Mouse (Mus musculus) hindbrain, embryonic 11.5 days (tissue): Measurements from ENCODE around the gene Tcam1. TPM values are rescaled to one million over a fixed set of nuclear protein-coding genes. Genes with fewer than 3 reads are reported as not detected.
"Not testable (repeated sequence)": the region's sequence is repeated elsewhere in the genome, so short reads cannot be mapped to it uniquely, and the experiment has no call there.

ENCODE experiments used
- ATAC-seq: fragments of 200-750 bp; cut with Nextera tagmentation; 2 replicates; pipeline ENCODE4 v1.8.0; 2017; ENCODE audit warnings: mild to moderate bottlenecking, moderate TSS enrichment, moderate library complexity; ENCODE audit not compliant: low FRiP score
- DNase-seq: peaks from one replicate; pipeline ENCODE4 v3.0.0-alpha.2; 2015; ENCODE audit warnings: low spot score
- H3K27ac ChIP-seq: fragments of 300-500 bp; sonication (generic); 2 replicates; pipeline ENCODE4 v1.5.1; 2014; ENCODE audit warnings: mild to moderate bottlenecking, low read depth, low read length
- H3K27me3 ChIP-seq: fragments of 300-500 bp; sonication (generic); 2 replicates; pipeline ENCODE4 v1.6.1; 2014; ENCODE audit warnings: mild to moderate bottlenecking, low read length, moderate library complexity, mixed read lengths; ENCODE audit not compliant: control insufficient read depth, insufficient read depth
- H3K36me3 ChIP-seq: fragments of 300-500 bp; sonication (generic); 2 replicates; pipeline ENCODE4 v1.6.1; 2014; ENCODE audit warnings: mild to moderate bottlenecking, low read length, moderate library complexity, mixed read lengths; ENCODE audit not compliant: control insufficient read depth, insufficient read depth
- H3K4me1 ChIP-seq: fragments of 300-500 bp; sonication (generic); replicated peaks from 2 replicates; pipeline ENCODE4 v1.6.1; 2014; ENCODE audit warnings: low read length, mixed read lengths; ENCODE audit not compliant: control insufficient read depth, insufficient read depth
- H3K4me2 ChIP-seq: fragments of 300-500 bp; sonication (generic); replicated peaks from 2 replicates; pipeline ENCODE4 v1.6.1; 2014; ENCODE audit warnings: mild to moderate bottlenecking, low read depth, low read length
- H3K4me3 ChIP-seq: fragments of 300-500 bp; sonication (generic); 2 replicates; pipeline ENCODE4 v1.5.1; 2014; ENCODE audit warnings: low read depth, low read length
- H3K9ac ChIP-seq: fragments of 300-500 bp; sonication (generic); 2 replicates; pipeline ENCODE4 v1.6.1; 2014; ENCODE audit warnings: low read depth, low read length
- H3K9me3 ChIP-seq: fragments of 300-500 bp; sonication (generic); 2 replicates; pipeline ENCODE4 v1.6.1; 2016; ENCODE audit warnings: low read length; ENCODE audit not compliant: control insufficient read depth
- WGBS: fragments of 180-500 bp; shearing (Covaris S2); extraction: QIAGEN DNeasy Blood & Tissue Kit; methylation state at CpG from one replicate; pipeline ENCODE4 v1.1.7; 2014; 5-methylcytosine and 5-hydroxymethylcytosine counted together
- polyA plus RNA-seq: library from polyadenylated mRNA; unstranded; fragments of >200 nt; fragmentation: Nextera tagmentation; extraction: Ambion mirVana; gene quantifications from 2 replicates; pipeline ENCODE4 v1.2.1, GENCODE M21; 2014

Tcam1 gene
- polyA plus RNA-seq: 0.08 and 0.35 TPM in 2 replicates

- Histone ChIP-seq H3K4me2 (0 out of 2 replicates have a peak within 1 kb of the TSS, but pooled peaks have one; percentile 2), H3K27me3 (no peaks in the 10 kb centered on the region), H3K4me1 (peaks cover 2% of the 10 kb centered on the region; the same call in 1 of the 2 replicates), H3K9ac (no peak within 1 kb of the TSS), H3K4me3 (no peak within 1 kb of the TSS), H3K27ac (no peak within 1 kb of the TSS), H3K9me3 (no peaks in the 10 kb centered on the region), H3K36me3 (no peaks in the 10 kb centered on the region)
- DNase-seq: peak; percentile 97
- ATAC-seq: peak; percentile 20; the same call in 1 of the 2 replicates
- WGBS: 10% methylated on average over 25 of the region's 25 CpGs
These were observed at the start of gene Tcam1 for GRCm38 (mm10) chr11:106276454-106276853. Tcam1 (plus strand) TSS chr11:106276672.

GRCm38 (mm10) chr11:106233978-106234377 lies 42.5 kb upstream of the Tcam1 start:
- not testable (repeated sequence) for ATAC-seq, H3K27ac ChIP-seq, H3K4me3 ChIP-seq, H3K9me3 ChIP-seq, H3K27me3 ChIP-seq, H3K9ac ChIP-seq, H3K4me2 ChIP-seq, DNase-seq, H3K4me1 ChIP-seq
- H3K36me3 ChIP-seq: peaks cover 20% of the 10 kb centered on the region
- 87% methylated on average over 8 of the region's 8 CpGs for WGBS

- no peak overlapping the region for H3K9ac ChIP-seq
- H3K27me3 ChIP-seq: no peaks in the 10 kb centered on the region
- H3K36me3 ChIP-seq: peaks cover 28% of the 10 kb centered on the region
- WGBS: 89% methylated on average over 1 of the region's 1 CpGs
- H3K9me3 ChIP-seq: no peaks in the 10 kb centered on the region
- H3K27ac ChIP-seq: no peak overlapping the region
- no peaks in the 10 kb centered on the region for H3K4me1 ChIP-seq
- ATAC-seq: no peak
- DNase-seq: no peak
- H3K4me2 ChIP-seq: no peak overlapping the region
- H3K4me3 ChIP-seq: no peak overlapping the region
These were observed 29.6 kb upstream of the Tcam1 start for GRCm38 (mm10) chr11:106246834-106247233.

GRCm38 (mm10) chr11:106249326-106249725 lies 27.1 kb upstream of the Tcam1 start:
- DNase-seq: no peak
- H3K4me2 ChIP-seq: no peak overlapping the region
- no peaks in the 10 kb centered on the region for H3K9me3 ChIP-seq
- H3K27me3 ChIP-seq: no peaks in the 10 kb centered on the region
- H3K4me3 ChIP-seq: no peak overlapping the region
- 89% methylated on average over 7 of the region's 7 CpGs for WGBS
- no peak overlapping the region for H3K27ac ChIP-seq
- no peak for ATAC-seq
- H3K9ac ChIP-seq: no peak overlapping the region
- H3K36me3 ChIP-seq: peaks cover 22% of the 10 kb centered on the region
- H3K4me1 ChIP-seq: no peaks in the 10 kb centered on the region

- H3K4me1 ChIP-seq: peaks cover 6% of the 10 kb centered on the region
- peaks cover 8% of the 10 kb centered on the region for H3K36me3 ChIP-seq
- DNase-seq (no peak), ATAC-seq (no peak)
- H3K9me3 ChIP-seq: no peaks in the 10 kb centered on the region
- peak overlapping the region; percentile 67 for H3K9ac ChIP-seq
- H3K27ac ChIP-seq: no peak overlapping the region
- H3K4me3 ChIP-seq: peak overlapping the region; percentile 77
- 22% methylated on average over 2 of the region's 2 CpGs for WGBS
- no peaks in the 10 kb centered on the region for H3K27me3 ChIP-seq
- peak overlapping the region; percentile 92 for H3K4me2 ChIP-seq
These were observed 21.7 kb upstream of the Tcam1 start for GRCm38 (mm10) chr11:106254767-106255166.

- peak overlapping the region; percentile 67 for H3K9ac ChIP-seq
- H3K27me3 ChIP-seq: no peaks in the 10 kb centered on the region
- WGBS: 4% methylated on average over 22 of the region's 22 CpGs
- H3K9me3 ChIP-seq: no peaks in the 10 kb centered on the region
- DNase-seq (no peak), ATAC-seq (no peak)
- peaks cover 7% of the 10 kb centered on the region for H3K36me3 ChIP-seq
- peak overlapping the region; percentile 92 for H3K4me2 ChIP-seq
- peak overlapping the region; percentile 77 for H3K4me3 ChIP-seq
- H3K4me1 ChIP-seq: peaks cover 6% of the 10 kb centered on the region
- no peak overlapping the region for H3K27ac ChIP-seq
These were observed 21.3 kb upstream of the Tcam1 start for GRCm38 (mm10) chr11:106255174-106255573.

GRCm38 (mm10) chr11:106255685-106256451 lies 20.6 kb upstream of the Tcam1 start, which contains the start of the genes Ftsj3 and Psmc5:
Ftsj3 (minus strand) TSS chr11:106256079.
Psmc5 (plus strand) TSS chr11:106256154.
- ATAC-seq (peak; percentile 95), DNase-seq (peak; percentile 98)
- Histone ChIP-seq H3K4me3 (peak within 1 kb of the TSS; percentile 77), H3K9ac (peak within 1 kb of the TSS; percentile 67), H3K4me1 (peaks cover 6% of the 10 kb centered on the region), H3K27ac (peak within 1 kb of the TSS; percentile 55), H3K9me3 (no peaks in the 10 kb centered on the region), H3K4me2 (peak within 1 kb of the TSS; percentile 92), H3K36me3 (peaks cover 2% of the 10 kb centered on the region; the same call in 1 of the 2 replicates), H3K27me3 (no peaks in the 10 kb centered on the region)
- WGBS: under 1% methylated on average over 42 of the region's 42 CpGs

GRCm38 (mm10) chr11:106256775-106257174 lies 19.7 kb upstream of the Tcam1 start:
- H3K27ac ChIP-seq: no peak overlapping the region
- H3K4me3 ChIP-seq: peak overlapping the region; percentile 77
- H3K4me1 ChIP-seq: peaks cover 6% of the 10 kb centered on the region
- DNase-seq (no peak), ATAC-seq (no peak)
- H3K4me2 ChIP-seq: peak overlapping the region; percentile 92
- H3K36me3 ChIP-seq: peaks cover 6% of the 10 kb centered on the region
- no peaks in the 10 kb centered on the region for H3K9me3 ChIP-seq
- WGBS: 77% methylated on average over 5 of the region's 5 CpGs
- H3K27me3 ChIP-seq: no peaks in the 10 kb centered on the region
- peak overlapping the region; percentile 67 for H3K9ac ChIP-seq
